Mouse (Mus musculus): Measurements from ENCODE around the gene Gm20388. TPM values are rescaled to one million over a fixed set of nuclear protein-coding genes. Genes with fewer than 3 reads are reported as not detected.

Gene Gm20388
- total RNA-seq, 2 experiments from 2014 or later = 18.6 TPM; not detected in 1

DNA sequence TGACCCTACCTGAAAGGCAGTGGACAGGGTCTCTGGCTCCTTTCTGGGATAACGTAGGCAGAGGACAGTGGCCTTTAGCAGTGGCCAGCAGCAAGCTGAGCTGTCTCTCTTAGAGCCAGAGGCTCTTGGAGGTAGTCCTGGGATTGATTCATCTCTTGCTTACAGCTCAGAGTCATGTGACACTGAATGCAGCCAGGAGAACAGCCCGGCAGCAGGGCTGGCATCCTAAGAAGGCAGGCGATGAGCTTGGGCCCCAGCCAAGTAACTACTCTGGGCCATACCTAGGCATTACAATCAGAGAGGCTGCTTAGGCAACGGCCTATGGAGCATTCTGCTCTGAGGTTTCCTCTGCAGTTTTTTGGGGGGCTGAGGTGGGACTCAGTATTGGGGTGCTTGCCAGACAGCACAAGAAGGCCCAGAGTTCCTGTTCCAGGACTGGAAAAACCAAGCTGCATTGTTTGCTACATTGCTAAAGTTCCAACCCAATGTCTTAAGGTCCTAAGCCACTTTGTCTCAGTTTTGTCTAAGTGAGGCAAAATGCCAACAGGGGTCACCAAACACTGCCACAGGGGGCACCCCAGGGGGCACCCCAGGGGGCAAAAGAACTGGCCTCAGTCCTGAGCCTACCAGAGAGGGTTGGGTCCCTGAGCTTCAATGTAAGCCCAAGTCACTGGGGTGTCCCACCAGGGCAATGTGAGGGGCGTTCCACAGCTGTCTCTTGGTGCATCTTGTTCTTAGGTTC, 2437.3 kb downstream of the Gm20388 start:
- intact Hi-C loops (cut with DNase I) = no loop called here
- DNase-seq (ENCODE audit: low spot score in 2 of 2) = peak; percentile 60 to 86

DNA sequence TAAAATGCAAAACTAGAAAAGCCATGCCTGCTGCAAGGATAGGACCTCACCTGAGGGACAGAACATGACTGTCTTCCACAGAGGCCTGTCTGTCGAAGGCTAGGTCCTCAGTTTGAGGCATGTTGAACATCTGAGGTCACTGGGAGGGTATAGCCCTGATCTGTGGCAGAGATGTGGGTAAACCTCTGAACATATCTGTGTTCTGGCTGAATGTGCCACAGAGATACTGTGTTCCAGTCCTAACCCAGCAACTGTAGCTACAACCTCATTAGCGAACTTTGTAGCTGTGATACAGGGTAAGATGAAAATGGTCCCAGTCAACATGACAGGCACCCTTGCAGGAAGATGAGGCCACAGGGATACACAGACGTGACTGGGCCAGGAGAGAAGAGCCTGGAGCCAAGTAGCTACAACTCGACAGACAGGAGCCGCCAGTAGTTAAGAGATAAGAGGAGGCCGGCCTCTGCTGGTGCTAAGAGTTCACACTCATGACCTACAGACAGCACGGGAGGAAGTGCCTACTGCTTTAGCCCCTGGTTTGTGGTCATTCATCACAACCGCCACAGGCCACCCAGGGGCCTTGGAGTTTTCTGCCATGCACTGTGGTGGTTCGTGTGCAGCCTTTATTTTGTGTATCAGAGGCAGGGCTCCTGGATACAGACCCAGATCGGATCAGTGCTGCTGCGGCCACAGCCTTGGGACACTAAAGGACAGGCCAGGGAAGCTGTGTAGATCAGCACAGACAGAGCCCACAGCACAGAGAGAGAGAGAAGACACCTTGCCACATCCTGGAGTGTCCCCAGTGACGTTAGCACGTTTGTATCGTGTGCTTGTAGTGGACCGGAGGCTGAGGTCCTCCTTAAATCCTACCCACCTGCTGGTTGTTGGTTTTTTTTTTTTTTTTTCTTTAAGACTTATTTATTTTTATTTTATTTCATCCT, 2439.0 kb downstream of the Gm20388 start:
- intact Hi-C loops (cut with DNase I) = no loop called here
- DNase-seq (ENCODE audit: low spot score in 2 of 2) = no peak

DNA sequence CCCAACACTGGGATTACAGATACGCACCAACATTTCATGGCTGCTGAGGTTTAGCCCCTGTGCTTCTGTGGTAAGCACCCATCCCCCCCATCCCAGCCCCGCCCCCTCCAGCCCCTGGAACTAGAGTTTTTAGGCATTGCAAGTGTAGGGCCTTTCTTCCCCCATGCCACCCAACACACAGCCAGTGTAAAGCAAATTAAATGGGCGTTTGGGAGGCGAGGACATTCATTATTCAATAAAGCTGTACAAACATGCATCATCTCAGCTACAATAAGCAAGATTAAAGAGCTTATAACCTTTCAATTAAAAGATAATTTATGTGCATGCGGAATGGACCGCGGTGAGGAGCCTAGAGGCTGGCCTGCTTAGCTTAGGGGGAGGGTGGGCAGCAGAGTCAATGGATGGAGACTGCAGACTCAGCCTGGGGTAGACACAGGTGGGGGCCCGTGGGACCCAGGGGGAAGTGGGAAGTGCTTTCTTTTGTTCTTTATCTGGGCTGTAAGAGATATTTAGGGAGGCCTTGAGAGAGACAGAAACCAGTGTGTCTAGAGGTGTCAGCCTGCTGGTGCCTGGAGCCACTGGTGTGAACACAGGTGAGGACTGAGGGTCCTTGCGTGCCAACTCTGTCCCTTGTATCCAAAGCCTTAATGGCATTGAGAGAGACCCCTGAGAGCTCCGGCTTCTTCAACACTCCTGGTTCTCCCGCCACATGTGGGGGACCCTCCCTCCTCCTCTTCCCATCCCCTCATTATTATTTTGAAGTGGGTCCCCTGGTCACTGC, 2439.9 kb downstream of the Gm20388 start:
- no peak for DNase-seq (ENCODE audit: low spot score in 2 of 2)
- intact Hi-C loops (cut with DNase I) = no loop called here

DNA sequence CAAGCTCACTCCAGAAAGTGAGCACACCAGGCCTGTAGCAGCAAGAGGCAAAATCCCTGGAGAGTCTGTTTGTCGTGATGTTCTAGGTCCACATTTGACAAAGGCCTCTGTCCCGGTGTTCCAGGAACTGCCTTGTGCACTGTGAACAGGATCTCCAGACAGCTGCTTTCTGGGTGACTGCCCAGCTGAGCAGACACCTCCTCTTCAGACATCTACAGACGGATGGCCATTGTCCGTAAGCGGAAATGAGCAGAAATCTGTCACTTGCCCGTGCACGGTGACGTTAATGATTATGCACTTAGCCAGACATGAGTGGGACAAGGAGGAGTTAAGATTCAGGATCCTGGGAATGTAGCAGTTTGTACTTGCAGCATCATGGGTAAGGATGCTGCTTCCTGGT, 2443.5 kb downstream of the Gm20388 start:
- no peak for DNase-seq (ENCODE audit: low spot score in 2 of 2)
- intact Hi-C loops (cut with DNase I) = no loop called here

DNA sequence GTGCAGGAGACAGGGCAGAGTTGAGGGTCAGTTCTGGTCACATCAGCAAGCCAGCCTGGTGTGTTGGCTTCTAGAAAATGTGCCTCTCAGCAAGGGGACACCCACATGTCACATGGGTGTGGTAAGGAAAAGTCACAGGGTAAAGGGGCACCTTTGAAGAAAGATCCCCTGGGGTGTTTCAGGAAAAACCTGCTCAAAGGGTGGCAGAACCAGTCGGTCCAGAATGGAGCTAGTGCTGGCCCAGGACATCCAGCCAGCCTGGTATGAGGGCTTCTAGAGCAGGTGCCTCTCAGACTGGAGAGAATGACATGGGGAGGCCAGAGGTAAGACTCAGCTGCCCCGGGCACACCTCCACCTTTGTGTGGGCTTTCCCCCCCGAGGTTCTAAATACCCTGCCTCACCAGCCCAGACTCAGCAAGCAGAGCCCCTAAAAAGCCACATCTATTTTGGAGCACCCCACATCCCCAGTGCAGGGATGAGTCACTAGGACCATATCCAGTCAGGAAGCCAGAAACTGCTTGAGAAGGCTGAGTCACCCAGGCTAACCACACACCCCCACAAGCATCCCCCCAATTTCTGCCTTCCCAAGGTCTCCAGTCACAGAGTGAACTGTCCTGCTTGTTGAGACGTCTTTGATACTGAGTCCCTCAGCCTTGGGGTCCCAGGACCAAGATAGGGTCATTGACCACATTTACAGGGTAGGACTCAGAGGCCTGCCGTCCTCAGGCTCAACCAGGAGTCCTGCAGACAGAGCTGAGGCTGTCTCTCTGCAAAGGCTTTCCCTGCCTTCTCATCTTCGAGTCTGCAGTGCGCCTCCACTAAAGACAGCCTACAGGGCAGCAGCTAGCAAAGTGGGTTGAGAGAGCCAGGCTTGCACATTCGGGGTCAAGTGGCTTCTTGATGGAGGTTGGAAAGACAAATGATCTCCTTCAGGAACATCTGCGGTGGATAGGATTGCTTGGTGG, 2445.3 kb downstream of the Gm20388 start:
- intact Hi-C loops (cut with DNase I) = no loop called here
- DNase-seq (ENCODE audit: low spot score in 2 of 2) = peak; percentile 61 to 94

DNA sequence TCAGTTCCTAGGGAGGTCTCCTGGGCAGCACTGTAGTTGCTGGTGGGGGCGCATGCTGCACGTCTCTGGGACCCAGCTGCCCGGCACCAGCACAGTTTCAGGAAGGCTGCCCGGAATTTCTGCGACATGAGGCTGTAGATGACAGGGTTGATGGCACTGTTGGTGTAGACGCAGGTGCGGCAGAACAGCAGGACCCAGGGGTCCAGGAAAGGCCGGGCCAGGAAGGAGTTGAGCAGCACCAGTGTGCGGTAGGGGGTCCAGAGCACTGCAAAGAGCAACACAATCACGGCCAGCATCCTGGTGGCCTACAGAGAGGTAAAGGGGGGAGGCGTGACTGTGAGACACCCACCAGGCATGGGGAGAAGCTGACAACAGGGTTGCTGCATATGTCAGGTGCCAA, 2446.6 kb downstream of the Gm20388 start:
- no peak for DNase-seq (ENCODE audit: low spot score in 2 of 2)
- intact Hi-C loops (cut with DNase I) = no loop called here

DNA sequence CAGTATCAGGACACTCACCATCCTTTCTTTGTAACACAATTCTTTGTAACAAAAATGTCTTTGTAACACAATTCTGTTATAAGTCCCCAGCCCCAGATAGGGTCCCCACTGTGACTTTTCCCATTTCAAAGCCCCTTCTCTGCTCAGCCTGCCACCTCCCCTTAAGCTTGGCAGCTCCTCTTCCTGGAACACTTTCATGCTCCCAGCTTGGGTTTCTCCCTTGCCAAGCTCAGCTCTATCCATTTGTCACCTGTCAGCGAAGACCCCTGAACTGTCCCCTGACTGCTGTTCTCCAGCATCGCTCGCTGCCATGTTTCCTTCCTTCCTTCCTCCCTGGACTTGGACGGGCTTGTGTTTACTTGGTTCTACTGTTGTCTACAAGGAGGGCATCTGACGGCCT, 2447.0 kb downstream of the Gm20388 start:
- intact Hi-C loops (cut with DNase I) = no loop called here
- DNase-seq (ENCODE audit: low spot score in 2 of 2) = no peak

DNA sequence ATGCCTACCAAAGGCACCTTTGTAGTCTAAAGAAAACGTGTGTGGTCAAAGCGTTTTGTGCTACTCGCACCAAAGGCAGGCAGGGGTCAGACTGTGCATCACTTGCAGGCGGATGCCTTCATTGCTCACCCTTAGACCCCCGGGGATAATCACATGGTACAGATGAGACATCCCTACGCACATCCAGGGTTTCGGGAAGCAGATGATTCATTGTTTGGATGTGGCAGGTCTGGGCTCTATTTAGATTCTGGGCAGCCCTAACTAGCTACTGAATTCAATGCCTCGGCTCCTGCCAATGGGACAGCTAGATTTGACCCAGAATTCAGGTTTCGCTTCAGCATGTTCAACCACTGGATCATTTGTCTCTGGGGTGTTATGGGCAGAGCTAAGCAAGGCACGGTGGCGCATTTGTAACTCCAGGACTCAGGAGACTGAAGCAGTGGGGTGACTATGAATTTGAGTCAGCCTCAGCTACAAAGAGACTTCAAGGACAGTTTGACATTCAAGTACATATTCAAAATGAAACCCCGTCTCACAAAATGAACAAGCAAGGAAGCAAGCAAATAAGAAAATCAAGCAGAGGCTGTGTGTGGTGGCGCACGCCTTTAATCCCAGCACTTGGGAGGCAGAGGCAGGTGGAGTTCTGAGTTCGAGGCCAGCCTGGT, 2448.6 kb downstream of the Gm20388 start:
- DNase-seq (ENCODE audit: low spot score in 2 of 2) = peak in 1 of 2 experiments; percentile 47
- intact Hi-C loops (cut with DNase I) = no loop called here

DNA sequence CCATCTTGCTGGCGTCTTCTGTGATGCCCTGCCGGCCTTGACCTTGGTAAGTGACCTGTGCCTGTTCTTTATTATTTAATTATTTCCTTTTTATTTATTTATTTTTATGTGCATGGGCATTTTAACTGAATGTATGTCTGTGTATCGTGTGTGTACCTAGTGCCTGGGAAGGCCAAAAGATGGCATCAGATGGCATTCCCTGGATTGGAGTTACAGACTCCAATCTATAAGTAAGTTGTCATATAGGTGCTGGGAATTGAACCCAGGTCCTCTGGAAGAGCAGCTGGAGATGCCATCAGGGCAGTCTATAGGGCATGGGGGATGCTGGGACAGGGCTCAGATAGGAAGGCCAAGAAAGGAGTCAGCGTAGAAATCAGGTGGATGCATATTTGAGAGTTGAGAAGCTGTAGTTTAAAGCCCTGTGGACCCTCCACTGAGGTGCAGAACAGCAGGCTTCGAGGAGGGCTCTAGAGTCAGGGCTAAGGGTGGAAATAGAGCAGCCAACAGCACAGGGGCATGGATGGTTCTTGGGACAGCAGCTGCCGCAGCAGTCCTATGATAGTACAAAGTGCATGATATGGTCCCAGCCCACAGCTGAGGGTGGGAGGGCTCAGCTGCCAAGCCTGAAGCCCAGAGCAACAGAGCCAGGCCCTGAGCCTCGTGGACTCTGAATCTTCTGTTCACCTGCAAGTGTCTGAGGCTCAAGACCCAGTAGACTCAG, 2450.2 kb downstream of the Gm20388 start, which contains the start of gene Trhr2:
Trhr2 (minus strand) TSS at position 51 of the 721 bp plus-strand sequence.
- no peak for DNase-seq (ENCODE audit: low spot score in 2 of 2)
- intact Hi-C loops (cut with DNase I) = no loop called here

DNA sequence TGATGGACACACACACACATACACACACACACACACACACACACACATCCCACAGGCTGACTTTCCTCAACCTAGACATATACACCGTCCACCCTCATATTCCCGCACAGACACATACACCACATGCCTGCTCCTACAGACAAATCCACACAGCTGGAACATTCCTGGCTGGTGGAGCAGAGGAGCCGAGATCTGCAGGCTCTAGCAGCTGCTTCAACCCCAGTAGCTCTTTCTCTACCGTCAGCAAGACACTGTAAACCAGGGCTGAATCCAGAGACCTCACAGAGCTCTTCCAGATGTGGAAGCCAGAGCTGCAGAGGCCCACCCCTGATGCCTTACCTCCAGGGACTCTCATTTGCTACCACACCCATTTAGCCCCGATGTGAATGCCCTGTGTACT, 2451.6 kb downstream of the Gm20388 start:
- no peak for DNase-seq (ENCODE audit: low spot score in 2 of 2)
- intact Hi-C loops (cut with DNase I) = no loop called here

DNA sequence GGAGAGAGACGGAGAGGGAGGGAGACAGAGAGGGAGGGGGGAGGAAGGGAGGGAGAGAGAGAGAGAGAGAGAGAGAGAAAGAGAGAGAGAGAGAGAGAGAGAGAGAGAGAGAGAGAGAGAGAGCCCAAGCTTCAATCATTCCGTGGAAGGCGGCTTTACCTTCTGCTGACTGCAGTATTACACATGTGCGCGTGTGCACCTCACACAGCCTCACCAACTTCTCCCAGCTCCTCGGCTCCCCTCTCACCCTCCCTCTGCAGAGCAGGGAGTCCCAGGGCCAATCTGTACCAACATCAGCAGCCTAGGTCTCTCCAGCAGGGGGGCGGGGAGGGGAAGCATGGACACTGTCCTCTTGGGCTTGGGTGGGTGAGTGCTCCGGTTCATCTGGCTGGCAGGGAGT, 2452.3 kb downstream of the Gm20388 start:
- intact Hi-C loops (cut with DNase I) = no loop called here
- DNase-seq (ENCODE audit: low spot score in 2 of 2) = no peak

DNA sequence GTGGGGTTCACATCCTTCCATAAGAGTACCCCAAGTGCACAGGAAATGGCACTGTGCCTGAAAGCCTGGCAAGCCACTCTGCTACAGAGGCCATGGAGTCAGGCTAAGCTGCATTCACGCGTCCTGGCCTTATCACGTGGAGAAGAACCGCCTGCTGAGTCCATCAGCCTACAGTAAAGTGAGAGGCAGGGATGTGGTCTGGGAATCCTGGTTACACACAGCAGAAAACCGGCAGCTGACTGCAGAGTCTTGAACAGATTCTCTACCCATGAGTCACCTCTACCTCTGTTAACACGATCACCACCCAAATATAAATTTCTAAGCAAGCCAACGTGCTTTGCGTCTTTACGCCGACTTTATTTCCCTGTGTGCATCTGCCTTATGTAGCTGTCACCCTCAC, 2457.9 kb downstream of the Gm20388 start:
- intact Hi-C loops (cut with DNase I) = loop anchor here (2.0 kb wide), 1 partner anchor 26 kb away; no protein-coding TSS in a partner anchor
- DNase-seq (ENCODE audit: low spot score in 2 of 2) = peak in 1 of 2 experiments; percentile 46

DNA sequence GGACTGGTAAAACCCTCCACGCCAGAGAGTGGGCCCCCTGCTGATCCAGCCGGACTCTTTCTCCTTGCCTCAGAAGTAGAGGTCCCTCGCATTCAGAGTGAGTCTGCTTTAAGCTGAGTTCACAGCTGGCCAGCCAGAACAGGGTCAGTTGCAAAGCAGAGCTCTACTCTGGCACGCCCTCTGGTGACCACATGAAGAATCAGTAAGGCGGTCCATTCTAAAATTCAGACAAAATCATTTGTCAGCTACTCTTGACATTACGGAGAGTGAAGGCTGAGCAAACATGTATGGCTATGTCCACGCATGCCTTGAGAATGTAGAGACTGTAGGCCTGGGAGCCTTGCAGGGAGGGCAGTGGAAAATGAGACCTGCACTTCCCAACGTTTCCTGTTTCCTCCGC, 2459.0 kb downstream of the Gm20388 start:
- peak; percentile 71 to 73 for DNase-seq (ENCODE audit: low spot score in 2 of 2)
- intact Hi-C loops (cut with DNase I) = loop anchor here (2.0 kb wide), 1 partner anchor 27 kb away; no protein-coding TSS in a partner anchor

DNA sequence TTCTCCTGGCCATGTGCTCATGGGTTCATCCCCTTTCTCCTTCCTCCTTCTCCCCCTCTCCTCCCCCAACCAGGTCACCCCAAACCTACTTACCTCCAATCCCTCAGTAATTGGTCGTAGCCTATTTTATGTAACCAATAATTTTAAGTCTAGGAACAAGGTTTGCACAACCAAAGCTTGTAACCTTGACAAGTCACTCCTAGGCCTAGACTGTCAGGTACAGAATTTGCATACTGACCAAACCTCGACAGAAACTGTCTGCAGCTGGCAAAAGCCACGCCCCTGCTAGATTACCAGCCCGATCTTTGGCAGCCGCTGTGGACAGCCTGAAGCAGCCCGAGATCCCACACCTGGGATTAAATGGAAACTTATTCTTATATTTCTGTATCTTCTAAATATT, 2461.1 kb downstream of the Gm20388 start:
- no peak for DNase-seq (ENCODE audit: low spot score in 2 of 2)
- intact Hi-C loops (cut with DNase I) = no loop called here

DNA sequence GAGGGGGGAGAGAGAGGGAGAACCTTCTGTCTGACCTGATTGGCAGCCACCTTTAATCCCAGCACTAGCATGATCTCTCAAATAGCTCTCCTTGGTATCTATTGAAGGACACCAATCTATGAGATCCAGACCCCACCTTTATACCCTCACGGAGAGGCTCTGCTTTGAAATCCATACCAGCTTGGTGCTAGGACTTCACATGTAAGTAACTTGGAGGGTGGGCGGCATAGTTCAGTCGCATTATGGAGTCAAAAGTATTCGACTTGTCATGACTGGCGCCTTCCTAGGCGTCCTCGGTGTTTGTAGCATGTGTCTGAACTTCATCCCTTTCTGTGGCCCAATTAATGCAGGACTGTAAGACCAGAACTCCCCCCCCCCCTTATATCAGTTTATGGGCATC, 2464.7 kb downstream of the Gm20388 start:
- DNase-seq (ENCODE audit: low spot score in 2 of 2) = no peak
- intact Hi-C loops (cut with DNase I) = no loop called here

DNA sequence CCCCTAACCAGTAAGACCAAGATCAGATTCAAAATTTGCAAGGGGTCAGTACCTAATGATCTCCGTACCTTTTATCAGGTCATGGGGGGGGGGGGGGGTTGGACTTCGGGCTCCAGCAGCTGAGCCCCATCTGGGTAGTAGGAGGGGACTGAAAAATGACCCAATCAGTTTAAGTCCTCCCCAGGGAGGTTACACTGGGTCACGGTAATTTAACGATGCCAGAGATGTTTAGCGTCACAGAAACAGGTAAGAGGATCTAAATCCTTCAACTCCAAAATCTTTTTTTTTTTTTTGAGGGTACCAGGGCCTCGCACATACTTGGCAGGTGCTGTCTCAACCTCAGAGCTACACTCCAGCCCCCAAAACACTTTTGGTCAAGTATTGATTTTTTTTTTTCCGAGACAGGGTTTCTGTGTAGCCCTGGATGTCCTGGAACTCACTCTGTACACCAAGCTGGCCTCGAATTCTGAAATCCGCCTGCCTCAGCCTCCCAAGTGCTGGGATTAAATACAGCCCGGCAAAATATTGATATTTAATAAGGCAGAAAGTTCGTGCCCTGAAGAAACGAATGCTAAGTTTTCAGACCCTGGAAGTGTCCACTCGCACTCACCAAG, 2465.2 kb downstream of the Gm20388 start:
- no peak for DNase-seq (ENCODE audit: low spot score in 2 of 2)
- intact Hi-C loops (cut with DNase I) = loop anchor here (2.0 kb wide), 1 partner anchor 101 kb away; the partner anchor contains the start of genes Ctu2 and Rnf166
